Mouse (Mus musculus) forebrain, postnatal 0 days (tissue): ENCODE results near the gene Cdkn1a. TPM values are rescaled to one million over a fixed set of nuclear protein-coding genes. Genes with fewer than 3 reads are reported as not detected.
"Not testable (repeated sequence)": the region's sequence is repeated elsewhere in the genome, so short reads cannot be mapped to it uniquely, and the experiment has no call there.

ENCODE experiments used
- ATAC-seq: fragments of 200-750 bp; cut with Nextera tagmentation; 2 replicates; pipeline ENCODE4 v1.8.0; 2017; ENCODE audit warnings: mild to moderate bottlenecking, moderate library complexity
- DNase-seq: peaks from one replicate; pipeline ENCODE4 v3.0.0-alpha.2; 2015
- H3K27ac ChIP-seq: fragments of 300-500 bp; sonication (generic); 2 replicates; pipeline ENCODE4 v1.5.1; 2014; ENCODE audit warnings: low read depth, mild to moderate bottlenecking, antibody characterized with exemption, low read length, moderate library complexity, mixed read lengths
- H3K27me3 ChIP-seq: fragments of 300-500 bp; sonication (generic); 2 replicates; pipeline ENCODE4 v1.6.1; 2014; ENCODE audit warnings: mild to moderate bottlenecking, low read length, mixed read lengths; ENCODE audit not compliant: insufficient read depth
- H3K36me3 ChIP-seq: fragments of 300-500 bp; sonication (generic); 2 replicates; pipeline ENCODE4 v1.6.1; 2014; ENCODE audit warnings: mild to moderate bottlenecking, moderate library complexity; ENCODE audit not compliant: insufficient read depth
- H3K4me1 ChIP-seq: fragments of 300-500 bp; sonication (generic); 2 replicates; pipeline ENCODE4 v1.6.1; 2014; ENCODE audit warnings: antibody characterized with exemption; ENCODE audit not compliant: insufficient read depth
- H3K4me2 ChIP-seq: fragments of 300-500 bp; sonication (generic); 2 replicates; pipeline ENCODE4 v1.6.1; 2014; ENCODE audit warnings: low read depth, mild to moderate bottlenecking, moderate library complexity
- H3K4me3 ChIP-seq: fragments of 300-500 bp; sonication (generic); 2 replicates; pipeline ENCODE4 v1.5.1; 2014; ENCODE audit warnings: low read depth, low read length, mixed read lengths
- H3K9ac ChIP-seq: fragments of 300-500 bp; sonication (generic); 2 replicates; pipeline ENCODE4 v1.6.1; 2014; ENCODE audit warnings: mild to moderate bottlenecking
- H3K9me3 ChIP-seq: fragments of 300-500 bp; sonication (generic); 2 replicates; pipeline ENCODE4 v1.6.1; 2016; ENCODE audit warnings: low read length
- CTCF ChIP-seq: sonication (generic); IDR thresholded peaks from 2 replicates; pipeline ENCODE4 v1.5.1; 2016; ENCODE audit warnings: antibody characterized with exemption, control low read depth, low read depth
- WGBS: fragments of 180-500 bp; shearing (Covaris S2); extraction: QIAGEN DNeasy Blood & Tissue Kit; methylation state at CpG from one replicate; pipeline ENCODE4 v1.1.7; 2014; 5-methylcytosine and 5-hydroxymethylcytosine counted together
- polyA plus RNA-seq: library from polyadenylated mRNA; unstranded; fragments of >200 nt; fragmentation: Nextera tagmentation; extraction: Ambion mirVana; gene quantifications from 2 replicates; pipeline ENCODE4 v1.2.1, GENCODE M21; 2015
- total RNA-seq: library from RNA; depleted of rRNA; stranded (reverse); fragments of >200 nt; gene quantifications from 2 replicates; pipeline ENCODE4 v1.2.3, GENCODE M21; 2014; rRNA removed

Gene Cdkn1a
- total RNA-seq, result 15.3 and 20.0 TPM in 2 replicates
- polyA plus RNA-seq, result 94.3 and 121 TPM in 2 replicates

DNA sequence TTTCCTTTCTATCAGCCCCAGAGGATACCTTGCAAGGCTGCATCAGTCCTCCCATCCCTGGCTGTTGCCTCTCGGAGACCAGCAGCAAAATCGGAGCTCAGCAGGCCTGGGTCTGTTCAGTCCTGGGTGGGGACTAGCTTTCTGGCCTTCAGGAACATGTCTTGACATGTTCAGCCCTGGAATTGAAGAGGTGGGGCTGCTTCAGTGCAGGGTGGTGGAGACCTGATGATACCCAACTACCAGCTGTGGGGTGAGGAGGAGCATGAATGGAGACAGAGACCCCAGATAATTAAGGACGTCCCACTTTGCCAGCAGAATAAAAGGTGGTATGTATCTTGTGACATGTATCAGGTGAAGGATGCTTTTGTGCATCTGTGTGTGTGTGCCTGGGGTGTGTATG is at the start of gene Cdkn1a:
Gene Cdkn1a (plus strand): TSS at position 201 of the 400 bp plus-strand sequence.
- no peak for DNase-seq
- peaks cover 5% of the 10 kb centered on the region; the same call in 1 of the 2 replicates for H3K4me1 ChIP-seq
- H3K27me3 ChIP-seq, result no peaks in the 10 kb centered on the region
- TF ChIP-seq CTCF, result no peak
- no peak within 1 kb of the TSS for H3K4me3 ChIP-seq
- no peaks in the 10 kb centered on the region for H3K9me3 ChIP-seq
- H3K4me2 ChIP-seq, result no peak within 1 kb of the TSS
- no peaks in the 10 kb centered on the region for H3K36me3 ChIP-seq
- 80% methylated on average over 3 of the region's 3 CpGs for WGBS
- no peak for ATAC-seq
- H3K27ac ChIP-seq, result no peak within 1 kb of the TSS
- no peak within 1 kb of the TSS for H3K9ac ChIP-seq

DNA sequence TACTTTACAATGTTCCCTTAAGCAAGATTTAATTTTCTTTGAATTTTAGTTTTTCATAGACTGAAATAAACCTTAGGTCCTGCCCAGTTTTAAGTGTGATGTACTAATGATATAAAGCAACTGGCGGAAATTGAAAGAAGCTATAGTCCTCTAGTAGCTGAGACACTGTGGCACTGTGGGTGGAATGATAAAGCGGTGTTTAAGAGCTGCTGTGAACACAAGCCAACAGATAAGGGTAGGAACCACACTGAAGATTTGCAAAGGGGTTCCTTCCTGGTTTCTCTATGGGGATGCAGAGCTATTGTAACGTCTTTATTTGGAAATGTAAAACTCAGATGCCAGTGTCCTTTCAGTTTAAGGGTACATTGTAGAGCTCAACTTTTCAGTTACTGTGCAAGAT is 49.1 kb upstream of the Cdkn1a start:
- DNase-seq, H3K27me3 ChIP-seq, H3K4me3 ChIP-seq, H3K4me1 ChIP-seq, H3K27ac ChIP-seq, ATAC-seq, H3K4me2 ChIP-seq, H3K9ac ChIP-seq, H3K9me3 ChIP-seq: not testable (repeated sequence)
- H3K36me3 ChIP-seq, result peaks cover 73% of the 10 kb centered on the region
- WGBS, result 78% methylated on average over 3 of the region's 3 CpGs

GRCm38 (mm10) chr17:29042569-29042968 is 48.2 kb upstream of the Cdkn1a start:
- Histone ChIP-seq H3K9me3 (no peaks in the 10 kb centered on the region), H3K27me3 (no peaks in the 10 kb centered on the region), H3K36me3 (peaks cover 67% of the 10 kb centered on the region), H3K9ac (no peak overlapping the region), H3K4me2 (no peak overlapping the region), H3K4me1 (no peaks in the 10 kb centered on the region), H3K27ac (no peak overlapping the region), H3K4me3 (no peak overlapping the region)
- no peak for TF ChIP-seq CTCF
- DNase-seq (no peak), ATAC-seq (no peak)

GRCm38 (mm10) chr17:29043583-29043982 is 47.2 kb upstream of the Cdkn1a start:
- no peak overlapping the region for H3K4me2 ChIP-seq
- peaks cover 61% of the 10 kb centered on the region for H3K36me3 ChIP-seq
- ATAC-seq, result no peak
- TF ChIP-seq CTCF, result no peak
- no peaks in the 10 kb centered on the region for H3K4me1 ChIP-seq
- no peak overlapping the region for H3K27ac ChIP-seq
- H3K27me3 ChIP-seq, result no peaks in the 10 kb centered on the region
- WGBS, result 84% methylated on average over 3 of the region's 3 CpGs
- H3K4me3 ChIP-seq, result no peak overlapping the region
- no peak overlapping the region for H3K9ac ChIP-seq
- H3K9me3 ChIP-seq, result no peaks in the 10 kb centered on the region
- DNase-seq, result no peak

- WGBS, result 89% methylated on average over 6 of the region's 6 CpGs
- Histone ChIP-seq H3K4me3 (no peak overlapping the region), H3K4me1 (no peaks in the 10 kb centered on the region), H3K9me3 (no peaks in the 10 kb centered on the region), H3K4me2 (no peak overlapping the region), H3K27me3 (no peaks in the 10 kb centered on the region), H3K27ac (no peak overlapping the region), H3K36me3 (peaks cover 56% of the 10 kb centered on the region), H3K9ac (no peak overlapping the region)
- no peak for TF ChIP-seq CTCF
- ATAC-seq (0 out of 2 replicates have a peak, but pooled peaks have one; percentile 3), DNase-seq (no peak)
These were observed 46.4 kb upstream of the Cdkn1a start for GRCm38 (mm10) chr17:29044146-29044924.

GRCm38 (mm10) chr17:29044925-29045319 is 45.9 kb upstream of the Cdkn1a start:
- peak; percentile 72 for DNase-seq
- WGBS, result 62% methylated on average over 1 of the region's 1 CpGs
- H3K27me3 ChIP-seq, result no peaks in the 10 kb centered on the region
- no peak overlapping the region for H3K27ac ChIP-seq
- ATAC-seq, result peak; percentile 36; the same call in 1 of the 2 replicates
- no peaks in the 10 kb centered on the region for H3K9me3 ChIP-seq
- no peak overlapping the region for H3K9ac ChIP-seq
- no peak overlapping the region for H3K4me2 ChIP-seq
- H3K4me3 ChIP-seq, result no peak overlapping the region
- H3K36me3 ChIP-seq, result peaks cover 50% of the 10 kb centered on the region
- H3K4me1 ChIP-seq, result no peaks in the 10 kb centered on the region
- peak; percentile 87 for TF ChIP-seq CTCF

DNA sequence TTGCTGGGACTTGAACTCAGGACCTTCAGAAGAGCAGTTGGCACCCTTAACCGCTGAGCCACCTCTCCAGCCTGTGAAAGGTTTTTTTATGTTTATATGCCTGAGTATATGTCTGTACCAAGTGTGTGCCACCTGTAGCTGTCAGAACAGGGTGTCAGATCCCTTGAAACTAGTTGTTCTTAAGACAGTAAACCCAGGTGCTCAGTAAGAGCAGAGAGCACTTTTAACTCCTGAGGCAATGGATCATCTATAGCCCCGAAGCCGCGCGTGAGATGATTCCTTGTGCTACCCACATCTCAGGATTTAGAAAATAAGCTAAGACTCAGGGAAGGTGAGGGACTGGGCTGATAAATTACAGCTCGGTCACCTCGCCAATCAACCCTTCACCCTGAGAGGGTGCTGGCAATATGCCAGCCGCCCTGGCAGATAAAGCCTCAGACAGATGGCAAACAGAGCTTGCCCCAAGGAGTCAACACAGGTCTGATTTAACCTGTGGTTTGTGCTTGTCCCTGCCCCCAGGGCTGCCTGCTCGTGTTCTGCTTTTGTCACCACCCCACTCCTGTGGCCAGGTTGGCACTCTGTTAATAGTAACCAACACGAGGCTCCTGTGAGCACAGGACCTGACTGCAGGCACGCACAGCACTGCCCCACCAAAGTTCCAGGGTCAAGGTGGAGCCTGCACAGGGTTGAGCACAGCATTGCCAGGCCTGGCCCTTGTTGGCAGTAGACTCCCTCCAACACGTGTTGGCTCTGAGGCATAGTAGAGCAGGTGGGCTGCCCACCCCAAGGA is 44.8 kb upstream of the Cdkn1a start:
- H3K4me3 ChIP-seq, result no peak overlapping the region
- TF ChIP-seq CTCF, result no peak
- no peak for ATAC-seq

More for the DNA sequence above, 44.8 kb upstream of the Cdkn1a start:
- no peak for DNase-seq
- H3K4me2 ChIP-seq, result no peak overlapping the region
- H3K36me3 ChIP-seq, result peaks cover 41% of the 10 kb centered on the region
- H3K9ac ChIP-seq, result no peak overlapping the region
- no peaks in the 10 kb centered on the region for H3K9me3 ChIP-seq
- no peak overlapping the region for H3K27ac ChIP-seq
- H3K4me1 ChIP-seq, result no peaks in the 10 kb centered on the region
- H3K27me3 ChIP-seq, result no peaks in the 10 kb centered on the region
- WGBS, result 51% methylated on average over 12 of the region's 12 CpGs
